Comparison of ENCODE assay signal across 22 mouse cellular contexts in genomic region chr2:45925791-45926480, GRCm38 (mm10).
A peak's percentile ranks its signal among the peaks of the same experiment; 100 is the strongest.
DNase-seq lines count a peak whose midpoint lies in the region; ATAC-seq and TF ChIP-seq lines count a peak whose summit lies in the region.
"Had no signal": no experiment of that assay in that cellular context is flagged by ENCODE, and none has a peak within 500 bp of the region (broad histone marks: within the 10 kb centered on the region; RNA-seq: fewer than 3 reads in every experiment).

No protein-coding gene starts in this region.

- DNase-seq in left cerebral cortex, adult 18-20 months (ENCODE audit: low spot score in 2 of 2): peak; percentile 5 to 22
- DNase-seq in left cerebral cortex, postnatal 10 days (ENCODE audit: extremely low spot score in 1 of 2, low spot score in 2 of 2): no peak
- peak; percentile 17 to 64 for DNase-seq in layer of hippocampus, adult 2 months (ENCODE audit: low spot score in 2 of 2)
- peak; percentile 9 to 17 for DNase-seq in layer of hippocampus, postnatal 14 days (ENCODE audit: low spot score in 2 of 2)
- DNase-seq in left cerebral cortex, postnatal 36 days (ENCODE audit: low spot score in 2 of 2): peak; percentile 9 to 12
- no peak for DNase-seq in heart, adult 8-10 months (ENCODE audit: low spot score)
- no peak for DNase-seq in midbrain, embryonic 14.5 days
- DNase-seq in kidney, postnatal 14 days: no peak
- DNase-seq: adrenal gland, postnatal 25 days; cerebellum, adult 11 months; cerebellum, adult 9-11 months; gastrocnemius, adult 2 months; kidney, adult 9 months; kidney, postnatal 25 days; thymus, postnatal 25 days had no signal

- peak; percentile 16; the same call in 1 of the 2 replicates for TF ChIP-seq CTCF in layer of hippocampus, adult 2 months (conservative IDR thresholded peaks at IDR 0.05)

- no peak for ATAC-seq in midbrain, embryonic 14.5 days (ENCODE audit: low FRiP score, low TSS enrichment)
- ATAC-seq: forebrain, embryonic 15.5 days; hindbrain, embryonic 16.5 days; intestine, embryonic 15.5 days; lung, postnatal 0 days had no signal

- no peaks in the 10 kb centered on the region for H3K36me3 ChIP-seq in midbrain, embryonic 14.5 days (ENCODE audit: control insufficient read depth, insufficient read depth, low read length)
- H3K36me3 ChIP-seq: embryonic facial prominence, embryonic 10.5 days; forebrain, embryonic 15.5 days; intestine, embryonic 15.5 days; neural tube, embryonic 15.5 days had no signal

- intact Hi-C loops in left cerebral cortex, postnatal 10 days (cut with DNase I): no loop called here
- intact Hi-C loops in left cerebral cortex, postnatal 36 days (cut with DNase I): no loop called here

- no peak overlapping the region for H3K4me2 ChIP-seq in midbrain, embryonic 14.5 days (ENCODE audit: low read length)
- H3K4me2 ChIP-seq: forebrain, embryonic 15.5 days; intestine, embryonic 15.5 days; neural tube, embryonic 15.5 days had no signal

- 89% methylated on average over 7 of the region's 7 CpGs for WGBS in midbrain, embryonic 14.5 days

- no peaks in the 10 kb centered on the region for H3K27me3 ChIP-seq in midbrain, embryonic 14.5 days (ENCODE audit: control insufficient read depth, insufficient read depth, low read length)
- H3K27me3 ChIP-seq: forebrain, embryonic 15.5 days; intestine, embryonic 15.5 days; neural tube, embryonic 15.5 days had no signal

- no peaks in the 10 kb centered on the region for H3K4me1 ChIP-seq in midbrain, embryonic 14.5 days (ENCODE audit: control insufficient read depth, insufficient read depth, low read length)
- H3K4me1 ChIP-seq: embryonic facial prominence, embryonic 10.5 days; forebrain, embryonic 15.5 days; intestine, embryonic 15.5 days had no signal

- no peak overlapping the region for H3K4me3 ChIP-seq in layer of hippocampus, adult 2 months
- H3K4me3 ChIP-seq in midbrain, embryonic 14.5 days (replicated peaks; ENCODE audit: low read depth, low read length): no peak overlapping the region
- H3K4me3 ChIP-seq: embryonic facial prominence, embryonic 10.5 days; forebrain, embryonic 15.5 days; gastrocnemius, adult 2 months; intestine, embryonic 15.5 days; neural tube, embryonic 15.5 days had no signal

- H3K27ac ChIP-seq in layer of hippocampus, adult 2 months: peak overlapping the region; percentile 69
- no peak overlapping the region for H3K27ac ChIP-seq in midbrain, embryonic 14.5 days (replicated peaks; ENCODE audit: low read depth, low read length)
- H3K27ac ChIP-seq: embryonic facial prominence, embryonic 10.5 days; forebrain, embryonic 15.5 days; gastrocnemius, adult 2 months; intestine, embryonic 15.5 days; macrophage; neural tube, embryonic 15.5 days had no signal

- no peaks in the 10 kb centered on the region for H3K9me3 ChIP-seq in midbrain, embryonic 14.5 days (ENCODE audit: control insufficient read depth, low read length)
- H3K9me3 ChIP-seq: embryonic facial prominence, embryonic 10.5 days; forebrain, embryonic 15.5 days; intestine, embryonic 15.5 days; neural tube, embryonic 15.5 days had no signal

- no peak overlapping the region for H3K9ac ChIP-seq in midbrain, embryonic 14.5 days (replicated peaks; ENCODE audit: low read length)
- H3K9ac ChIP-seq: forebrain, embryonic 15.5 days; intestine, embryonic 15.5 days; neural tube, embryonic 15.5 days had no signal

Comparison
In these comparisons a context has a peak if more than half of its experiments do, and no peak if none do; other contexts are left out.
1. DNase-seq: peak in left cerebral cortex, adult 18-20 months (2 of 2), layer of hippocampus, adult 2 months (2 of 2), layer of hippocampus, postnatal 14 days (2 of 2) and left cerebral cortex, postnatal 36 days (2 of 2); none in left cerebral cortex, postnatal 10 days (0 of 2), heart, adult 8-10 months (single experiment), midbrain, embryonic 14.5 days (single experiment) and kidney, postnatal 14 days (single experiment).